Mouse (Mus musculus): Measurements from ENCODE around the gene Fam57b. TPM values are rescaled to one million over a fixed set of nuclear protein-coding genes. Genes with fewer than 3 reads are reported as not detected.

The Fam57b gene
- total and polyA plus RNA-seq, 2 experiments from 2014 or later: 0.99 to 2.6 TPM

DNA sequence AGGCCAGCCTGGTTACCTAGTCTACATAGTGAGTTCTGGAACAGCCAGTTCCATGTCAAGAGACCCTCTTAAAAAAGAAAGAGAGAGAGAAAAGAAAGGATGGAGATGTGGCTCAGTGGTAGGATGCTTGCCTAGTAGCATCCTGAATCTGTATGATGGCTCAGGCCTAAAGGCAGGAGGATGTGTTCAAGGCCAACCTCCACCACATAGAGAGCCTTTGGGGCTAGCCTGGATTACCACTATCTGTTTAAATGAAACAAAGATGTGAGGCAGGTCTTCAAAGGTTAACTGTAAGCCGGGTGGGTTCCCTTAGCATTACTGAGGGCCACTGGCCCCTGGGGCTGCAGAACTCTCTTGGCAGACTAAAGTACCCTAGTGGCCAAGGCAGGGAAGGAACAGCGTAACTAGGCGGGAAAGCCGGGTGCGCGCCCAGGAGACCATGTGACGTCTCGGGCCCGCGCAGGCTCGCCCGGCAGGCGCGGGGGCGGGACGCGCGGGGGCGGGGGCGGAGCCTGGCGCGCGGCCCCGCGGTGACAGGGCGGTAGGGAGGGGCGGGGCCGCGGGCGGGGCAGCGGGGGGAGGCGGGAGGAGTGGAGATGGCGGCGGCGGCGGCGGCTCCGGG lies 38.3 kb upstream of the Fam57b start, which contains the start of gene Mapk3:
Gene Mapk3, plus strand, starts transcription at position 552 of the 622 bp plus-strand sequence.
- peaks cover 14% of the 10 kb centered on the region for H3K36me3 ChIP-seq (replicated peaks; ENCODE audit: control insufficient read depth, insufficient read depth, low read length)
- 4% methylated on average over 31 of the region's 38 CpGs for WGBS
- ATAC-seq (ENCODE audit: insufficient read depth, low read depth): peak; percentile 75
- peak within 1 kb of the TSS; percentile 87 for H3K9ac ChIP-seq (replicated peaks; ENCODE audit: low read depth, low read length)
- peak; percentile 90 for DNase-seq (ENCODE audit: low spot score)
- peak within 1 kb of the TSS; percentile 82 for H3K4me3 ChIP-seq (ENCODE audit: low read depth, low read length)
- no peaks in the 10 kb centered on the region for H3K27me3 ChIP-seq (ENCODE audit: control insufficient read depth, insufficient read depth, low read length)
- peak within 1 kb of the TSS; percentile 91 for H3K4me2 ChIP-seq (ENCODE audit: low read depth, low read length)
- H3K9me3 ChIP-seq (replicated peaks; ENCODE audit: control insufficient read depth, low read length): no peaks in the 10 kb centered on the region
- peak within 1 kb of the TSS; percentile 94 for H3K27ac ChIP-seq (ENCODE audit: low read depth)
- TF ChIP-seq CTCF (IDR thresholded peaks at IDR 0.05; ENCODE audit: low read depth) (peak; percentile 65), EP300 (IDR thresholded peaks at IDR 0.05; ENCODE audit: low read depth) (no peak)
- H3K4me1 ChIP-seq (ENCODE audit: control insufficient read depth, insufficient read depth): peaks cover 13% of the 10 kb centered on the region; the same call in 1 of the 2 replicates

DNA sequence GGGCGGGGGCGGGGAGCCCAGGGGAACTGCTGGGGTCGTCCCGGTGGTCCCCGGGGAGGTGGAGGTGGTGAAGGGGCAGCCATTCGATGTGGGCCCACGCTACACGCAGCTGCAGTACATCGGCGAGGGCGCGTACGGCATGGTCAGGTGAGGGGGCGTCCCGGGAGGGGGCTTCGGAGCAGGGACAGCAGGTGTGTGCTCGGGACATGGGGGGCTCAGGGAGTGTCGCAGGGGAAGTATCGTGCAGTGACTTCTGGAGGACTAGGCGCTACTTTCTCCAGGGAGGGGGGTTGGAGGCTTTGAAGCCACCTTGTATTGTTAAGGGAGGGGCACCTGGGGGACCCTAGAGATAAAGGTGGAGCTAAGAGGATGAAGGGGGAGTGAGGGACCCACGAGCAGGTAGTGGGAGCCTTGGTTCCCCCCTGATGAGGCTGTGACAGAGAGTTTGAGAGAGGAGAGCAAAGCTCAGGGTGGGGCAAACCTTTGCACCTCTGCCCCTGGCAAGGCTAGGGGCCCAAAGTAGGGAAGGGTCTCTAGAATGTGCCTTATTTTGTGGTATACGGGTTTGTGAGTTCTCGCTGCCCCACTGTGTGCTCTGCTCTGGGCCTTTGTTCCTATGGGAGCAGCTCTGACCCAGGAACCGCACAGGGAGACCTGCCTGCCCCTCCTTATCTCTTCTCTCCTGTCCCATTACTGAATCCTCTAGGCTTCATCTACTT lies 37.6 kb upstream of the Fam57b start:
- peak; percentile 15 for ATAC-seq (ENCODE audit: insufficient read depth, low read depth)

GRCm38 (mm10) chr7:126760391-126760802 lies 37.1 kb upstream of the Fam57b start:
- DNase-seq (ENCODE audit: low spot score): peak; percentile 87
- WGBS: 21% methylated on average over 3 of the region's 3 CpGs

More for the DNA sequence above, 37.6 kb upstream of the Fam57b start:
- WGBS: 2% methylated on average over 22 of the region's 24 CpGs
- H3K27me3 ChIP-seq (ENCODE audit: control insufficient read depth, insufficient read depth, low read length): no peaks in the 10 kb centered on the region
- peaks cover 13% of the 10 kb centered on the region; the same call in 1 of the 2 replicates for H3K4me1 ChIP-seq (ENCODE audit: control insufficient read depth, insufficient read depth)
- H3K9me3 ChIP-seq (replicated peaks; ENCODE audit: control insufficient read depth, low read length): no peaks in the 10 kb centered on the region
- no peak for TF ChIP-seq EP300 (IDR thresholded peaks at IDR 0.05; ENCODE audit: low read depth)
- TF ChIP-seq CTCF (IDR thresholded peaks at IDR 0.05; ENCODE audit: low read depth): no peak
- H3K4me3 ChIP-seq (ENCODE audit: low read depth, low read length): peak overlapping the region; percentile 82
- H3K9ac ChIP-seq (replicated peaks; ENCODE audit: low read depth, low read length): peak overlapping the region; percentile 87
- peaks cover 21% of the 10 kb centered on the region for H3K36me3 ChIP-seq (replicated peaks; ENCODE audit: control insufficient read depth, insufficient read depth, low read length)
- peak overlapping the region; percentile 91 for H3K4me2 ChIP-seq (ENCODE audit: low read depth, low read length)
- DNase-seq (ENCODE audit: low spot score): no peak
- H3K27ac ChIP-seq (ENCODE audit: low read depth): peak overlapping the region; percentile 94

DNA sequence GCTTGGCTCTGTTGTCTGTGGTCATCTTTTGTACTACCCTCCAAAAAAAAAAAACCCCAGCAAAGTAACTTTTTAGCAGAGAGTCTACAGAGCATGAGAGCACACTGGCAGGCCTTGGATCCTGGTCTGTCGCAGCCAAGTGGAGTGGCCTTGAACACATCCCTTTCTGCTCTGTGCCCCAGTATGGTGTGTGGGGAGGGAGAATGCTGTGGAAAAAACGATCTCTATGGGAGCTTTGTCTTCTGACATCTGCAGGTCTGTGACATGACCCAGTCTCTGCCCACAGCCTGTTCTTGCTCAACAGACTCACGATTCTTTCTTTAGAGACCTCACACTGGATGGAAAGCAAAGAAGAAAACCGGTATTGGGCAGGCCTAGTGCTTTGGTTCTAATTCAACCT lies 36.5 kb upstream of the Fam57b start:
- WGBS: 57% methylated on average over 4 of the region's 4 CpGs
- H3K36me3 ChIP-seq (replicated peaks; ENCODE audit: control insufficient read depth, insufficient read depth, low read length): peaks cover 31% of the 10 kb centered on the region
- H3K9ac ChIP-seq (replicated peaks; ENCODE audit: low read depth, low read length): peak overlapping the region; percentile 87; the same call in 1 of the 2 replicates
- TF ChIP-seq EP300 (IDR thresholded peaks at IDR 0.05; ENCODE audit: low read depth) (no peak), CTCF (IDR thresholded peaks at IDR 0.05; ENCODE audit: low read depth) (no peak)
- DNase-seq (ENCODE audit: low spot score) (no peak), ATAC-seq (ENCODE audit: insufficient read depth, low read depth) (no peak)
- peak overlapping the region; percentile 82; the same call in 1 of the 2 replicates for H3K4me3 ChIP-seq (ENCODE audit: low read depth, low read length)
- H3K4me1 ChIP-seq (ENCODE audit: control insufficient read depth, insufficient read depth): peaks cover 9% of the 10 kb centered on the region; the same call in 1 of the 2 replicates
- H3K27me3 ChIP-seq (ENCODE audit: control insufficient read depth, insufficient read depth, low read length): no peaks in the 10 kb centered on the region
- H3K9me3 ChIP-seq (replicated peaks; ENCODE audit: control insufficient read depth, low read length): no peaks in the 10 kb centered on the region
- H3K27ac ChIP-seq (ENCODE audit: low read depth): peak overlapping the region; percentile 94
- peak overlapping the region; percentile 91 for H3K4me2 ChIP-seq (ENCODE audit: low read depth, low read length)

More at GRCm38 (mm10) chr7:126760391-126760802, 37.1 kb upstream of the Fam57b start:
- TF ChIP-seq EP300 (IDR thresholded peaks at IDR 0.05; ENCODE audit: low read depth) (peak; percentile 26; the same call in 1 of the 2 replicates), CTCF (IDR thresholded peaks at IDR 0.05; ENCODE audit: low read depth) (no peak)
- Histone ChIP-seq H3K4me1 (ENCODE audit: control insufficient read depth, insufficient read depth) (peaks cover 9% of the 10 kb centered on the region; the same call in 1 of the 2 replicates), H3K4me2 (ENCODE audit: low read depth, low read length) (peak overlapping the region; percentile 91), H3K9me3 (replicated peaks; ENCODE audit: control insufficient read depth, low read length) (no peaks in the 10 kb centered on the region), H3K27ac (ENCODE audit: low read depth) (peak overlapping the region; percentile 94), H3K27me3 (ENCODE audit: control insufficient read depth, insufficient read depth, low read length) (no peaks in the 10 kb centered on the region), H3K9ac (replicated peaks; ENCODE audit: low read depth, low read length) (peak overlapping the region; percentile 87), H3K36me3 (replicated peaks; ENCODE audit: control insufficient read depth, insufficient read depth, low read length) (peaks cover 25% of the 10 kb centered on the region), H3K4me3 (ENCODE audit: low read depth, low read length) (peak overlapping the region; percentile 82)
- peak; percentile 74 for ATAC-seq (ENCODE audit: insufficient read depth, low read depth)

DNA sequence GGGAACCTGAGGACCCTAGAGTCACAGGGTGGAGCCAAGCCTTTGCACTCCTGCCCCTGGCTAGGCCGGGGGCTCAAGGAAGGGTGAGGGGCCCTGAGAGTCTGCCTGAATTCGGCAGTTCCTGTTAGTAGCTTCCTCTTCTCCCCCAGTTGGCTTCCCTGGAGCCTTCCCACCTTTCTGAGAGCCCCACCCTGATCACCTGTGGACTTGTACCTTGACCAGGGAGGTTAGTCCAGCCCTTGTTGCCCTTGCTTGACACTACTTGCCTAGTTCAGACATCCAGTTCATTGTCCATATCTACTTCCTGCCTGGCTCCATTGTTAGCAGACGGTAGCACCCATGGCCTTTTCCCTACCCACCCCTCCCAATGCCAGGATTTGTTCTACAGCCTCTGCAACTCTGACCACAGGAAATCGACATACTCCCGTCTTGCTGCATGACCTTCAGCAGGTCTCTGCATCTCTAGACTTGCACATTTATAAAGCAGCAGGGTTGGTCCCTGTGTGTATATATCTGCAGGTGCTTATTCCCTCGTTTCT lies 35.9 kb upstream of the Fam57b start:
- H3K36me3 ChIP-seq (replicated peaks; ENCODE audit: control insufficient read depth, insufficient read depth, low read length): peaks cover 36% of the 10 kb centered on the region
- TF ChIP-seq EP300 (IDR thresholded peaks at IDR 0.05; ENCODE audit: low read depth) (no peak), CTCF (IDR thresholded peaks at IDR 0.05; ENCODE audit: low read depth) (no peak)
- no peaks in the 10 kb centered on the region for H3K27me3 ChIP-seq (ENCODE audit: control insufficient read depth, insufficient read depth, low read length)
- WGBS: 58% methylated on average over 6 of the region's 6 CpGs
- peak overlapping the region; percentile 94 for H3K27ac ChIP-seq (ENCODE audit: low read depth)
- peaks cover 9% of the 10 kb centered on the region; the same call in 1 of the 2 replicates for H3K4me1 ChIP-seq (ENCODE audit: control insufficient read depth, insufficient read depth)
- no peak for ATAC-seq (ENCODE audit: insufficient read depth, low read depth)
- H3K4me2 ChIP-seq (ENCODE audit: low read depth, low read length): peak overlapping the region; percentile 91; the same call in 1 of the 2 replicates
- no peak for DNase-seq (ENCODE audit: low spot score)
- H3K9ac ChIP-seq (replicated peaks; ENCODE audit: low read depth, low read length): no peak overlapping the region
- H3K9me3 ChIP-seq (replicated peaks; ENCODE audit: control insufficient read depth, low read length): no peaks in the 10 kb centered on the region
- no peak overlapping the region for H3K4me3 ChIP-seq (ENCODE audit: low read depth, low read length)

Measured in heart, postnatal 0 days (tissue).